Mouse (Mus musculus) intestine, embryonic 14.5 days (tissue): ENCODE data around the gene 1700025G04Rik. TPM values are rescaled to one million over a fixed set of nuclear protein-coding genes. Genes with fewer than 3 reads are reported as not detected.

Experiments used
- ATAC-seq: fragments of 200-750 bp; cut with Nextera tagmentation; replicated peaks from 2 replicates; pipeline ENCODE4 v1.8.0; 2017; ENCODE audit warnings: low read depth, moderate number of reproducible peaks, moderate TSS enrichment, moderate library complexity; ENCODE audit not compliant: low FRiP score, low TSS enrichment
- DNase-seq: peaks from one replicate; pipeline ENCODE4 v3.0.0-alpha.2; 2018; ENCODE audit warnings: low spot score
- H3K27ac ChIP-seq: fragments of 300-500 bp; sonication (generic); 2 replicates; pipeline ENCODE4 v1.5.1; 2014; ENCODE audit warnings: low read depth, mild to moderate bottlenecking, control low read depth
- H3K27me3 ChIP-seq: fragments of 300-500 bp; sonication (generic); replicated peaks from 2 replicates; pipeline ENCODE4 v1.6.1; 2014; ENCODE audit warnings: low read length, control low read depth; ENCODE audit not compliant: control insufficient read depth, insufficient read depth
- H3K36me3 ChIP-seq: fragments of 300-500 bp; sonication (generic); 2 replicates; pipeline ENCODE4 v1.6.1; 2014; ENCODE audit warnings: low read length, control low read depth; ENCODE audit not compliant: control insufficient read depth, insufficient read depth
- H3K4me1 ChIP-seq: fragments of 300-500 bp; sonication (generic); replicated peaks from 2 replicates; pipeline ENCODE4 v1.6.1; 2014; ENCODE audit warnings: low read length, control low read depth, mixed read lengths; ENCODE audit not compliant: control insufficient read depth, insufficient read depth
- H3K4me2 ChIP-seq: fragments of 300-500 bp; sonication (generic); 2 replicates; pipeline ENCODE4 v1.6.1; 2014; ENCODE audit warnings: low read length
- H3K4me3 ChIP-seq: fragments of 300-500 bp; sonication (generic); 2 replicates; pipeline ENCODE4 v1.5.1; 2014; ENCODE audit warnings: low read depth, low read length, control low read depth, mixed read lengths
- H3K9ac ChIP-seq: fragments of 300-500 bp; sonication (generic); 2 replicates; pipeline ENCODE4 v1.6.1; 2014; ENCODE audit warnings: mild to moderate bottlenecking, low read length
- H3K9me3 ChIP-seq: fragments of 300-500 bp; sonication (generic); 2 replicates; pipeline ENCODE4 v1.6.1; 2016; ENCODE audit warnings: low read length, control low read depth; ENCODE audit not compliant: control insufficient read depth
- WGBS: fragments of 180-500 bp; shearing (Covaris S2); extraction: QIAGEN DNeasy Blood & Tissue Kit; methylation state at CpG from one replicate; pipeline ENCODE4 v1.1.7; 2014; 5-methylcytosine and 5-hydroxymethylcytosine counted together
- polyA plus RNA-seq: library from polyadenylated mRNA; unstranded; fragments of >200 nt; fragmentation: Nextera tagmentation; extraction: Ambion mirVana; gene quantifications from 2 replicates; pipeline ENCODE4 v1.2.1, GENCODE M21; 2014

Gene 1700025G04Rik
- polyA plus RNA-seq, 1 experiment from 2014 or later, result 27.7 TPM

- Histone ChIP-seq H3K4me3 (no peak overlapping the region), H3K4me1 (0 out of 2 replicates have a peak, but pooled peaks cover 4% of the 10 kb centered on the region), H3K9ac (no peak overlapping the region), H3K36me3 (no peaks in the 10 kb centered on the region), H3K9me3 (no peaks in the 10 kb centered on the region), H3K27ac (no peak overlapping the region), H3K4me2 (no peak overlapping the region), H3K27me3 (no peaks in the 10 kb centered on the region)
- no peak for DNase-seq
- WGBS, result 77% methylated on average over 12 of the region's 12 CpGs
- ATAC-seq, result no peak
These were observed 189.1 kb downstream of the 1700025G04Rik start for GRCm38 (mm10) chr1:151900706-151901360.

DNA sequence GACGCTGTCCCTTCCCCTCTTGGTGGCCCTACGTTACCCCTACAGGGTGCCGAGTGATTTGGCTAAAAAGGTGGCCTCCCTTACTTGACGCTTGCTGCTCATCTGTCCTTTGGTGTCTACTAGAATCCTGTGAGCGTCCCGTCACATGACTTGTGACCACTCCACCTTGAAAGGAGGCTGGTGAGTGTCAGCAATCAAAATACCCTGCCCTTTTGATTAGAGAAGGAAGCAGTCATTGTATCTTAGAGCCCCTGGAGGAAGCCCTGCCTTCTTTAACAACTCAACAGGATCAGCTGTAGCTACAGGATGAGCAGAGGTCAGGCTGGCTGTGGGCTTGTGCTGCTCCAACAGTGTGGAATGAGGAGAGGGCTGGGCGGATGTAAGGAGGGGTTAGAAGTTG lies 190.0 kb downstream of the 1700025G04Rik start:
- Histone ChIP-seq H3K4me1 (0 out of 2 replicates have a peak, but pooled peaks cover 4% of the 10 kb centered on the region), H3K27ac (no peak overlapping the region), H3K27me3 (no peaks in the 10 kb centered on the region), H3K9me3 (no peaks in the 10 kb centered on the region), H3K9ac (no peak overlapping the region), H3K4me3 (no peak overlapping the region), H3K4me2 (no peak overlapping the region), H3K36me3 (no peaks in the 10 kb centered on the region)
- ATAC-seq (no peak), DNase-seq (no peak)
- WGBS, result 83% methylated on average over 7 of the region's 7 CpGs

- no peak overlapping the region for H3K4me2 ChIP-seq
- H3K27me3 ChIP-seq, result no peaks in the 10 kb centered on the region
- no peak overlapping the region for H3K9ac ChIP-seq
- H3K4me3 ChIP-seq, result no peak overlapping the region
- H3K4me1 ChIP-seq, result peaks cover 13% of the 10 kb centered on the region; the same call in 1 of the 2 replicates
- DNase-seq (no peak), ATAC-seq (no peak)
- 0 out of 2 replicates have a peak, but pooled peaks cover 4% of the 10 kb centered on the region for H3K36me3 ChIP-seq
- no peaks in the 10 kb centered on the region for H3K9me3 ChIP-seq
- 62% methylated on average over 4 of the region's 4 CpGs for WGBS
- no peak overlapping the region for H3K27ac ChIP-seq
These were observed 194.5 kb downstream of the 1700025G04Rik start for GRCm38 (mm10) chr1:151895406-151895805.

GRCm38 (mm10) chr1:151893976-151894375 lies 195.9 kb downstream of the 1700025G04Rik start:
- 84% methylated on average over 5 of the region's 5 CpGs for WGBS
- H3K4me2 ChIP-seq, result no peak overlapping the region
- no peak overlapping the region for H3K4me3 ChIP-seq
- H3K9me3 ChIP-seq, result no peaks in the 10 kb centered on the region
- ATAC-seq, result no peak
- no peaks in the 10 kb centered on the region for H3K27me3 ChIP-seq
- H3K9ac ChIP-seq, result no peak overlapping the region
- no peak for DNase-seq
- H3K4me1 ChIP-seq, result peaks cover 20% of the 10 kb centered on the region; the same call in 1 of the 2 replicates
- 0 out of 2 replicates have a peak, but pooled peaks cover 4% of the 10 kb centered on the region for H3K36me3 ChIP-seq
- no peak overlapping the region for H3K27ac ChIP-seq

- H3K27ac ChIP-seq, result peak overlapping the region; percentile 60; the same call in 1 of the 2 replicates
- H3K9ac ChIP-seq, result no peak overlapping the region
- DNase-seq (no peak), ATAC-seq (no peak)
- 0 out of 2 replicates have a peak, but pooled peaks cover 4% of the 10 kb centered on the region for H3K36me3 ChIP-seq
- no peak overlapping the region for H3K4me2 ChIP-seq
- H3K4me1 ChIP-seq, result peaks cover 28% of the 10 kb centered on the region
- no peaks in the 10 kb centered on the region for H3K27me3 ChIP-seq
- 79% methylated on average over 5 of the region's 5 CpGs for WGBS
- no peak overlapping the region for H3K4me3 ChIP-seq
- no peaks in the 10 kb centered on the region for H3K9me3 ChIP-seq
These were observed 197.9 kb downstream of the 1700025G04Rik start for GRCm38 (mm10) chr1:151892008-151892407.

DNA sequence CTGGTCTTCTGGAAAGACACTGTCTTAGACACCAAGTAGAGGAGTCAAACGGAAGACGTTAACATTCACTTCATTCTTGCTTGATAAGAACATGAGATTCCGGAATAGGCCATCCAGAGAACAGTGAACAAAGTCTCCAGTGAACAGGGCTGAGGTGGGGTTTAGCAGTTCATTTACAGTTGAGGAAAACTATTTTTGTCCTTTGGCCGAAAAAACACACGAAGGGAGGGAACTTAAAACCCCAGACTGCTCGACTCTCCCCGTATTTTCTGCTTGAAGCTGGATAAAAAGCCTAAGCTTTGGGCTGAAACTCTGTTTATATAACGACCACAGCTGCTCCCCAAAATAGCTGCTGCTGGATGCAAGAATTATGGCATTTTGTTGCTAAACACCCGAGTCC lies 198.7 kb downstream of the 1700025G04Rik start:
- Histone ChIP-seq H3K4me3 (no peak overlapping the region), H3K9me3 (no peaks in the 10 kb centered on the region), H3K4me2 (no peak overlapping the region; the same call in 1 of the 2 replicates), H3K9ac (no peak overlapping the region), H3K27me3 (no peaks in the 10 kb centered on the region), H3K4me1 (peaks cover 28% of the 10 kb centered on the region), H3K27ac (peak overlapping the region; percentile 60), H3K36me3 (0 out of 2 replicates have a peak, but pooled peaks cover 4% of the 10 kb centered on the region)
- DNase-seq (no peak), ATAC-seq (no peak)
- WGBS, result 35% methylated on average over 9 of the region's 9 CpGs

GRCm38 (mm10) chr1:151890041-151890621 lies 199.8 kb downstream of the 1700025G04Rik start:
- Histone ChIP-seq H3K36me3 (0 out of 2 replicates have a peak, but pooled peaks cover 4% of the 10 kb centered on the region), H3K4me1 (peaks cover 28% of the 10 kb centered on the region), H3K9me3 (no peaks in the 10 kb centered on the region), H3K4me2 (no peak overlapping the region), H3K9ac (no peak overlapping the region), H3K27ac (peak overlapping the region; percentile 60), H3K4me3 (no peak overlapping the region), H3K27me3 (no peaks in the 10 kb centered on the region)
- DNase-seq (peak; percentile 68), ATAC-seq (peak; percentile 56)
- 44% methylated on average over 14 of the region's 14 CpGs for WGBS

DNA sequence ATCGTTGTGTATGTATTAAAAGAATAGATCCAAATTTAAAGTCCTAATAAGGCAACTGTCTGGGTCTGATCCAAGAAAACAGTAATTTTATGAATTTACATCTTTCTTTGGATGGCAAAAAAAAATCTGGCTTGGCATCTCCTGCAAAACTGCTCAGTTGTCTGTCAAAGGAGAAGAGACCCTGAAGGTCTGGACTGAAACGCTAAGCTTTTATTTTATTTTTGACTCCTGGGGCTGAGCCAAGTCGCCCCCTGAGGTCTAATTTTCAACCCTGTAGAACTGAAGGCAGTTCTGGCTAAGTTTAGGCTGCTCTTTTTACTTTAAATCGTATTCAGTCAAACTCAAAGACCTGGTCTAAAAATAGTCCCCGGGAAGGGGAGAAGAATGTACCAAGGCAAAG lies 202.3 kb downstream of the 1700025G04Rik start:
- Histone ChIP-seq H3K4me1 (peaks cover 28% of the 10 kb centered on the region), H3K4me2 (no peak overlapping the region), H3K9ac (no peak overlapping the region), H3K9me3 (no peaks in the 10 kb centered on the region), H3K4me3 (no peak overlapping the region), H3K36me3 (0 out of 2 replicates have a peak, but pooled peaks cover 3% of the 10 kb centered on the region), H3K27me3 (no peaks in the 10 kb centered on the region), H3K27ac (peak overlapping the region; percentile 51; the same call in 1 of the 2 replicates)
- 43% methylated on average over 5 of the region's 5 CpGs for WGBS
- ATAC-seq (no peak), DNase-seq (no peak)
